Mouse (Mus musculus) cerebellum, adult 2 months (tissue): ENCODE results near the gene Olfr945. TPM values are rescaled to one million over a fixed set of nuclear protein-coding genes. Genes with fewer than 3 reads are reported as not detected.

Source experiments
- DNase-seq, 2 experiments: peaks; one replicate each; pipeline ENCODE4 v3.0.0; 2021
- H3K27ac ChIP-seq: fragments of 200-500 bp; 2 replicates; pipeline ENCODE4 v1.5.1; 2012; ENCODE audit warnings: low read length, control low read depth, inconsistent platforms; ENCODE audit not compliant: insufficient read depth
- H3K27me3 ChIP-seq: fragments of 200-500 bp; 2 replicates; pipeline ENCODE4 v1.6.1; 2012; ENCODE audit warnings: inconsistent platforms, mild to moderate bottlenecking, low read length, moderate library complexity; ENCODE audit not compliant: control insufficient read depth, insufficient read depth
- H3K4me1 ChIP-seq: fragments of 200-500 bp; 2 replicates; pipeline ENCODE4 v1.6.1; 2011; ENCODE audit warnings: low read length; ENCODE audit not compliant: control insufficient read depth, insufficient read depth
- H3K4me3 ChIP-seq: fragments of 200-500 bp; replicated peaks from 2 replicates; pipeline ENCODE3; 2011; ENCODE audit warnings: mild to moderate bottlenecking, low read depth, low read length, control low read depth; ENCODE audit not compliant: insufficient read depth
- CTCF ChIP-seq: fragments of 200-500 bp; IDR thresholded peaks from 2 replicates; pipeline ENCODE4 v1.5.1; 2011; ENCODE audit warnings: low read depth, mild to moderate bottlenecking, control low read depth, low read length, moderate library complexity, borderline replicate concordance; ENCODE audit not compliant: insufficient read depth
- POLR2A ChIP-seq: fragments of 200-500 bp; IDR thresholded peaks from 2 replicates; pipeline ENCODE4 v1.6.1; 2011; ENCODE audit warnings: low read length, control low read depth, borderline replicate concordance; ENCODE audit not compliant: insufficient read depth
- WGBS: fragments of 180-500 bp; shearing (Covaris S2); methylation state at CpG from one replicate; pipeline ENCODE4 v1.1.7; 2018; 5-methylcytosine and 5-hydroxymethylcytosine counted together
- polyA plus RNA-seq: library from polyadenylated mRNA; depleted of rRNA; stranded (reverse); fragments of >200 nt; gene quantifications from 2 replicates; pipeline ENCODE4 v1.2.3, GENCODE M21; 2012; rRNA removed

The Olfr945 gene
- not detected in 2 replicates for polyA plus RNA-seq

GRCm38 (mm10) chr9:39276718-39277117, at the start of gene Olfr945:
TSS of gene Olfr945 (minus strand) at chr9:39276818.
- no peaks in the 10 kb centered on the region for H3K27me3 ChIP-seq
- no peak within 1 kb of the TSS for H3K4me3 ChIP-seq
- TF ChIP-seq POLR2A (no peak), CTCF (no peak)
- no peaks in the 10 kb centered on the region for H3K4me1 ChIP-seq
- WGBS, result 83% methylated on average over 3 of the region's 3 CpGs
- no peak for DNase-seq
- H3K27ac ChIP-seq, result no peak within 1 kb of the TSS

GRCm38 (mm10) chr9:39325945-39326344, 49.3 kb upstream of the Olfr945 start, which contains the start of gene Olfr948:
TSS of gene Olfr948 (minus strand) at chr9:39326045.
- Histone ChIP-seq H3K4me1 (no peaks in the 10 kb centered on the region), H3K27ac (no peak within 1 kb of the TSS), H3K27me3 (no peaks in the 10 kb centered on the region), H3K4me3 (no peak within 1 kb of the TSS)
- no peak for TF ChIP-seq POLR2A
- no peak for TF ChIP-seq CTCF
- no peak for DNase-seq

- Histone ChIP-seq H3K27ac (no peak overlapping the region), H3K4me1 (no peaks in the 10 kb centered on the region), H3K27me3 (no peaks in the 10 kb centered on the region), H3K4me3 (no peak overlapping the region)
- DNase-seq, result no peak
- TF ChIP-seq CTCF (no peak), POLR2A (no peak)
- 87% methylated on average over 2 of the region's 2 CpGs for WGBS
These were observed 10.5 kb upstream of the Olfr945 start for GRCm38 (mm10) chr9:39287136-39287535.

- H3K27me3 ChIP-seq, result no peaks in the 10 kb centered on the region
- 85% methylated on average over 1 of the region's 1 CpGs for WGBS
- DNase-seq, result no peak
- no peak for TF ChIP-seq CTCF
- H3K27ac ChIP-seq, result no peak within 1 kb of the TSS
- no peaks in the 10 kb centered on the region for H3K4me1 ChIP-seq
- no peak within 1 kb of the TSS for H3K4me3 ChIP-seq
These were observed 26.7 kb downstream of the Olfr945 start, which contains the start of gene Olfr1537 for GRCm38 (mm10) chr9:39249894-39250293. TSS of gene Olfr1537 (minus strand) at chr9:39249994.

Other genes starting within 250 kb of the Olfr945 start
- not detected in 2 replicates for gene Olfr937, start 211.9 kb downstream of the Olfr945 start, polyA plus RNA-seq
- gene Olfr938, start 197.9 kb downstream of the Olfr945 start, polyA plus RNA-seq, result not detected in 2 replicates
- not detected in 2 replicates for gene Olfr27, start 148.7 kb downstream of the Olfr945 start, polyA plus RNA-seq
- gene Olfr943, start 110.5 kb downstream of the Olfr945 start, polyA plus RNA-seq, result not detected in 2 replicates
- not detected in 2 replicates for gene Olfr944, start 74.9 kb downstream of the Olfr945 start, polyA plus RNA-seq
- gene Olfr1537, start 26.8 kb downstream of the Olfr945 start, polyA plus RNA-seq, result not detected in 2 replicates
- not detected in 2 replicates for gene Olfr948, start 49.2 kb upstream of the Olfr945 start, polyA plus RNA-seq
- gene Olfr951, start 110.6 kb upstream of the Olfr945 start, polyA plus RNA-seq, result not detected in 2 replicates
- gene Olfr952, start 150.3 kb upstream of the Olfr945 start, polyA plus RNA-seq, result not detected in 2 replicates
- not detected in 2 replicates for gene Olfr954, start 179.9 kb upstream of the Olfr945 start, polyA plus RNA-seq
- gene Olfr955, start 195.1 kb upstream of the Olfr945 start, polyA plus RNA-seq, result not detected in 2 replicates
- gene Olfr44, start 217.2 kb upstream of the Olfr945 start, polyA plus RNA-seq, result not detected in 2 replicates
- gene Olfr957, start 239.0 kb upstream of the Olfr945 start, polyA plus RNA-seq, result not detected in 2 replicates